Mouse (Mus musculus) mouse trophoblast stem cell (cell line): ENCODE results near the gene Gm21958.
"Not testable (repeated sequence)": the region's sequence is repeated elsewhere in the genome, so short reads cannot be mapped to it uniquely, and the experiment has no call there.

Source experiments
- in situ Hi-C, 2 experiments: fragments of 300-500 bp; cut with MseI, MboI; formaldehyde crosslinking; loops; 2 replicates in 1 of 2; 3 replicates in 1 of 2; pipeline ENCODE4 v1.15.1; 2025

The Gm21958 gene

GRCm38 (mm10) chr3:54723741-54724500 is 9.8 kb upstream of the Gm21958 start:
- in situ Hi-C loops: no loop called here

GRCm38 (mm10) chr3:54718947-54719346 is 4.8 kb upstream of the Gm21958 start:
- in situ Hi-C loops: no loop called here

- in situ Hi-C loops: no loop called here
Observed at GRCm38 (mm10) chr3:54717348-54717747, 3.2 kb upstream of the Gm21958 start.

GRCm38 (mm10) chr3:54715461-54715860 is 1.3 kb upstream of the Gm21958 start:
- in situ Hi-C loops: no loop called here

GRCm38 (mm10) chr3:54708972-54709371 is 5.2 kb downstream of the Gm21958 start:
- in situ Hi-C loops: no loop called here

- in situ Hi-C loops: not testable (repeated sequence)
Observed at GRCm38 (mm10) chr3:54704106-54704505, 10.0 kb downstream of the Gm21958 start.

- in situ Hi-C loops: no loop called here
Observed at GRCm38 (mm10) chr3:54699759-54700301, 14.3 kb downstream of the Gm21958 start.

GRCm38 (mm10) chr3:54693056-54693415 is 21.1 kb downstream of the Gm21958 start:
- in situ Hi-C loops: no loop called here

GRCm38 (mm10) chr3:54692202-54693055 is 21.7 kb downstream of the Gm21958 start, which contains the start of gene Supt20:
Gene Supt20 (plus strand): TSS chr3:54692807.
- in situ Hi-C loops: no loop called here

- in situ Hi-C loops: loop anchor here (10.0 kb wide), 1 partner anchor 334 kb away; no protein-coding TSS in a partner anchor
Observed at GRCm38 (mm10) chr3:54689091-54689490, 25.1 kb downstream of the Gm21958 start.

- in situ Hi-C loops: loop anchor here (10.0 kb wide), 1 partner anchor 332 kb away; no protein-coding TSS in a partner anchor
Observed at GRCm38 (mm10) chr3:54687245-54687644, 26.9 kb downstream of the Gm21958 start.

GRCm38 (mm10) chr3:54685202-54685601 is 29.0 kb downstream of the Gm21958 start:
- in situ Hi-C loops: loop anchor here (10.0 kb wide), 1 partner anchor 330 kb away; no protein-coding TSS in a partner anchor

GRCm38 (mm10) chr3:54681310-54682204 is 32.6 kb downstream of the Gm21958 start:
- in situ Hi-C loops: loop anchor here (10.0 kb wide), 1 partner anchor 327 kb away; no protein-coding TSS in a partner anchor

- in situ Hi-C loops: no loop called here
Observed at GRCm38 (mm10) chr3:54676818-54677217, 37.3 kb downstream of the Gm21958 start.

- in situ Hi-C loops: no loop called here
Observed at GRCm38 (mm10) chr3:54672557-54673529, 41.3 kb downstream of the Gm21958 start.

GRCm38 (mm10) chr3:54672111-54672510 is 42.0 kb downstream of the Gm21958 start:
- in situ Hi-C loops: no loop called here

GRCm38 (mm10) chr3:54669559-54669958 is 44.6 kb downstream of the Gm21958 start:
- in situ Hi-C loops: no loop called here

- in situ Hi-C loops: no loop called here
Observed at GRCm38 (mm10) chr3:54668722-54669121, 45.4 kb downstream of the Gm21958 start.

GRCm38 (mm10) chr3:54668141-54668540 is 46.0 kb downstream of the Gm21958 start:
- in situ Hi-C loops: no loop called here
